Mouse (Mus musculus): Measurements from ENCODE around the gene Hspa8. TPM values are rescaled to one million over a fixed set of nuclear protein-coding genes. Genes with fewer than 3 reads are reported as not detected.
"Not testable (repeated sequence)": the region's sequence is repeated elsewhere in the genome, so short reads cannot be mapped to it uniquely, and the experiment has no call there.

Hspa8 gene
- polyA plus RNA-seq, 1 experiment from 2014 or later: 2,550 TPM

DNA sequence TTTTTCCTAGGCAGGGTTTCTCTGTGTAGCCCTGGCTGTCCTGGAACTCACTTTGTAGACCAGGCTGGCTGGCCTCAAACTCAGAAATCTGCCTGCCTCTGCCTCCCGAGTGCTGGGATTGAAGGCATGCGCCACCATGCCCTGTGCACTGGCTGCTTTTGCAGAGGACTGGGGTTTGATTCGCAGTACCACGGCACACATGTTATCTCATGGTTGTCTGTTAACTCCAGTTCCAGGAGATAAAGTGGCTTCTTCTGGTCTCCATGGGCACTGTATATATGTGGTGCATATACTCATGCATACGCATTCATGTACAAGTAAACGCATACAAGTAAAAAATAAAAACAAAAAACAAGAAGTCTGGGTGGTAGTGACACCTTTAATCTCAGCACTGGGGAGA, 14.0 kb upstream of the Hspa8 start:
- not testable (repeated sequence) for H3K27ac ChIP-seq; H3K27me3 ChIP-seq; ATAC-seq (ENCODE audit: insufficient number of reproducible peaks, insufficient read depth, low FRiP score, low TSS enrichment); H3K4me2 ChIP-seq (replicated peaks); H3K36me3 ChIP-seq; H3K9ac ChIP-seq; H3K9me3 ChIP-seq; H3K4me3 ChIP-seq
- H3K4me1 ChIP-seq: peaks cover 23% of the 10 kb centered on the region
- 96% methylated on average over 6 of the region's 6 CpGs for whole genome bisulfite sequencing

DNA sequence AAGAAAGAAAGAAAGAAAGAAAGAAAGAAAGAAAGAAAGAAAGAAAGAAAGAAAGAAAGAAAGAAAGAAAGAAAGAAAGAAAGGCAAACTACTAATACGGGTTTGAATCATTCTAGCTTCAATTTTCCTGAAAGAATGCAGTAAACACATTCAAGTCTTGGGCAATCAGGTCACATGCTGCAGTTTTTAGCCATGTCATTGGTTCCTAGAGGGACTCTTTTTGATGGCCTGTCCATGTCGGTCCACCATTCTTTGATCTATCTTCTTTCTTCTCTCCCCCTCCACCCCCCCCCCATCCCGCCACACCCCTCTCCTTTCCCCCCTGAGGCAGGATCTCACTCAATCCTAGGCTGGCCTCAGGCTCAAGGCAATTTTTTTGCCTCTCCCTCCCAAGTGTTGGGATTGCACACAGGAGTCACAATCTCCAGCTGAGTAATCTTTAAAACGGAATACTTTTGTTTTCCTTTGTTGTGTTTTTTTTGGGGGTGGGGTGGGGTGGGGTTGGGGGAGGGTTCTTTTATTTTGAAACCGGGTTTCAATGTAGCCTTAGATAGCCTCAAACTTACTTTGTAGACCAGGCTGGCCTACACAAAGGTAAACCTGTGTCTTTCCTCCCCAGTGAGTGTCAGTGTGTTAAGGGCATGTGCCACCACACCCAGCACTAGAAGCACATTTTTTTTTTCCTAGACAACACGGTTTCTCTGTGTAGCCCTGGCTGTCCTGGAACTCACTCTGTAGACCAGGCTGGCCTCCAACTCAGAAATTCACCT, 8.7 kb upstream of the Hspa8 start:
- Histone ChIP-seq H3K27me3 (no peaks in the 10 kb centered on the region), H3K9me3 (no peaks in the 10 kb centered on the region), H3K27ac (no peak overlapping the region), H3K4me1 (no peaks in the 10 kb centered on the region), H3K36me3 (no peaks in the 10 kb centered on the region), H3K4me3 (no peak overlapping the region), H3K9ac (no peak overlapping the region), H3K4me2 (replicated peaks) (no peak overlapping the region)
- 62% methylated on average over 6 of the region's 6 CpGs for WGBS
- no peak for ATAC-seq (ENCODE audit: insufficient number of reproducible peaks, insufficient read depth, low FRiP score, low TSS enrichment)

DNA sequence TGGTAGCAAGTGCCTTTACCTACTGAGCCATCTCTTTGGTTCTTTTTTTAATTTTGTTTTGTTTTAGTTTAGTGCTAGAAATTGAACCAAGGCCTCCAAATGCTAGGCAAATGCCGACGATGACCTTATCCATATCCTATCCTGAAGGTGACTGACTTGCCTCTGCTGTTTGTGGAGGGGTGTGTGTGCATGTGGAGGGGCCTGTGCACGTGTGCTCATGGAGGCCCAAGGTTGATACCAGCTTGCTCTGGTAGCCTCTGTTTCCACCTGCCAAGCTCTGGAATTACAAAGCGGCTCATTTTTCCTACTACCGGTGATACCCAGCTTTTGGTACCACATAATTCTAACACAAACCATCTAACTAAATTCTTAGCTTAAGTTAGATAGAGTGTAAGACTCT, 7.2 kb upstream of the Hspa8 start:
- ATAC-seq (ENCODE audit: insufficient number of reproducible peaks, insufficient read depth, low FRiP score, low TSS enrichment): no peak
- WGBS: 87% methylated on average over 5 of the region's 5 CpGs
- Histone ChIP-seq H3K9ac (no peak overlapping the region), H3K4me2 (replicated peaks) (no peak overlapping the region), H3K27ac (no peak overlapping the region), H3K27me3 (no peaks in the 10 kb centered on the region), H3K4me3 (no peak overlapping the region), H3K36me3 (no peaks in the 10 kb centered on the region), H3K9me3 (no peaks in the 10 kb centered on the region), H3K4me1 (0 out of 2 replicates have a peak, but pooled peaks cover 3% of the 10 kb centered on the region)

DNA sequence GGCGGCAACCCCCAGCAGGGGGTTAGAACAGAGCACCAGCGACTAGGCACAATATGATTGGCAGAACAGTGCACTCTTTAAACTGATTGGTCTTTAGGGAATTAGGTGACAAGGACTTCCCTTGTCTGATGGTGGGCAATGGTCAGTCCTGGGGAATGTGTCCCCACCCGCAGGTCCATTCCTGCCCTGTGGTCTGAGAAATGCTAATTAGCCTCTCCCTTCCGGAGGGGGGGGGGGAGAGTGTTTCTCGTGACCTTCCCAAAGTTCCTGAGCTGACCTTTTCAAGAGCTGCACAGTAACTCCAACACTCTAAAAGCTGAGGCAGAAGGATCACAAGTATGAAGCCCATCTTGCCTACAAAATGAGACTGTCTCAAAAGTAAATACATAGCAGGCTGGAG, 6.5 kb upstream of the Hspa8 start:
- H3K4me1 ChIP-seq: peaks cover 7% of the 10 kb centered on the region; the same call in 1 of the 2 replicates
- no peaks in the 10 kb centered on the region for H3K9me3 ChIP-seq
- no peak overlapping the region for H3K27ac ChIP-seq
- H3K27me3 ChIP-seq: no peaks in the 10 kb centered on the region
- H3K4me3 ChIP-seq: no peak overlapping the region
- H3K36me3 ChIP-seq: no peaks in the 10 kb centered on the region
- no peak overlapping the region for H3K9ac ChIP-seq
- no peak overlapping the region for H3K4me2 ChIP-seq (replicated peaks)
- 18% methylated on average over 5 of the region's 5 CpGs for WGBS
- no peak for ATAC-seq (ENCODE audit: insufficient number of reproducible peaks, insufficient read depth, low FRiP score, low TSS enrichment)

DNA sequence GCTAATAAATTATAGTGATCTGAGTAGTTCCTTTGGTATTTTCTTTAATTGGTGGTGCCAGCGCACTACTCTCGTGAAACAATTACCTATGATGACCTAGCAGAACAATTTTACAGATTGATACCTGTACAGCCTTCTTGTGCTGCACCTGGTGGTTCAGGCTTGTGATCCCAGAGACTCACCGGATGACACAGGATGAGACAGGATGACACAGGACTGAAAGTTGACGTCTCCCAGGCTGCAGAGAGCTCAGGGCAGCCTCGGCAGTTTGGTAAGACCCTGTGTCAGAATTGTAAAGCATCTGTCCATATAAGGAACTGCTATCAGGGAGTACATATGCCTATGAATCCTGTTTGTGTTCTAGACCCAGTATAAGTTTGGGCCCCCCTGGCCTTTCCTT, 5.9 kb upstream of the Hspa8 start:
- no peak overlapping the region for H3K9ac ChIP-seq
- no peaks in the 10 kb centered on the region for H3K27me3 ChIP-seq
- H3K9me3 ChIP-seq: no peaks in the 10 kb centered on the region
- H3K4me3 ChIP-seq: no peak overlapping the region
- no peak for ATAC-seq (ENCODE audit: insufficient number of reproducible peaks, insufficient read depth, low FRiP score, low TSS enrichment)
- peaks cover 7% of the 10 kb centered on the region; the same call in 1 of the 2 replicates for H3K4me1 ChIP-seq
- H3K4me2 ChIP-seq (replicated peaks): no peak overlapping the region
- 68% methylated on average over 5 of the region's 5 CpGs for WGBS
- no peak overlapping the region for H3K27ac ChIP-seq
- H3K36me3 ChIP-seq: no peaks in the 10 kb centered on the region

DNA sequence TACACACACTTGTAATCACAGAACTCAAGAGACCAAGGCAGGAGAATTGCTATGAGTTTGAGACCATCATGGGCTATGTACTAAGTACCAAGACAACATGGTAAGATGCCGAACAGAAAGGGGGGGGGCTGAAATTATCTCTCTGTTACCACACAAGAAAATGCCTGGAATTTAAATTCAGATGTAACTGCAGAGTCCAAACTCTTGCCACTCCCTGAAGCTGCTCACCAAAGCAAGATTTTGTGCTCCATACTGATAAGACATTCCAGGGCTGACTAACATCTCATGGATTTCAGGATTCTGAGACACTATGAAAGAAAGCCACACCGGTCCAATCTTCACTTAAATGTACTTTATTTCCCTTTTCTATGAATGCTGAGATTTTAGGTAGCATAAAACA, 5.2 kb upstream of the Hspa8 start:
- H3K36me3 ChIP-seq: no peaks in the 10 kb centered on the region
- 77% methylated on average over 2 of the region's 2 CpGs for WGBS
- H3K4me2 ChIP-seq (replicated peaks): no peak overlapping the region
- no peak overlapping the region for H3K27ac ChIP-seq
- H3K4me1 ChIP-seq: peaks cover 7% of the 10 kb centered on the region; the same call in 1 of the 2 replicates
- no peak overlapping the region for H3K9ac ChIP-seq
- no peaks in the 10 kb centered on the region for H3K9me3 ChIP-seq
- H3K4me3 ChIP-seq: no peak overlapping the region
- H3K27me3 ChIP-seq: no peaks in the 10 kb centered on the region
- ATAC-seq (ENCODE audit: insufficient number of reproducible peaks, insufficient read depth, low FRiP score, low TSS enrichment): no peak

DNA sequence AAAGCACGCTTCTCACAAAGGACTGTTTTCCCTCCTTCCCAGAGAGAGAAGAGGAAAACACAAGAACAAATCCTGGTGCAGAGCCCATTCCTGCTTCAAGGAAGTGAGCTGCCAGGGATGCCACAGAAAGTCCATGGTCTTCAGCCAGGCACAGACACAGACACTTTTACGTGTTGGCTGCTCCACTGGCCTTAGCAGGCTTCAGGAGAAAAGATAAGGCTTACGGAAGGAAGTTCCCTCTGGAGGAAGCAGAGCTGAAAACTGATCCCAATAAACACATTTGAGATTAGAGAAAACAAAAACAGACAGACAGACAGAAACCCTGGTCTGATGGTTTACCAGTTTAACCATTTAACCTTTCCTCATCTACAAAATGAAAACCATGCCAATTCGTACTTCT, 4.7 kb upstream of the Hspa8 start:
- WGBS: 54% methylated on average over 4 of the region's 4 CpGs
- H3K4me1 ChIP-seq: peaks cover 7% of the 10 kb centered on the region; the same call in 1 of the 2 replicates
- no peak overlapping the region for H3K4me2 ChIP-seq (replicated peaks)
- H3K27me3 ChIP-seq: no peaks in the 10 kb centered on the region
- H3K4me3 ChIP-seq: no peak overlapping the region
- no peak overlapping the region for H3K27ac ChIP-seq
- ATAC-seq (ENCODE audit: insufficient number of reproducible peaks, insufficient read depth, low FRiP score, low TSS enrichment): no peak
- H3K36me3 ChIP-seq: no peaks in the 10 kb centered on the region
- H3K9ac ChIP-seq: no peak overlapping the region; the same call in 1 of the 2 replicates
- no peaks in the 10 kb centered on the region for H3K9me3 ChIP-seq

DNA sequence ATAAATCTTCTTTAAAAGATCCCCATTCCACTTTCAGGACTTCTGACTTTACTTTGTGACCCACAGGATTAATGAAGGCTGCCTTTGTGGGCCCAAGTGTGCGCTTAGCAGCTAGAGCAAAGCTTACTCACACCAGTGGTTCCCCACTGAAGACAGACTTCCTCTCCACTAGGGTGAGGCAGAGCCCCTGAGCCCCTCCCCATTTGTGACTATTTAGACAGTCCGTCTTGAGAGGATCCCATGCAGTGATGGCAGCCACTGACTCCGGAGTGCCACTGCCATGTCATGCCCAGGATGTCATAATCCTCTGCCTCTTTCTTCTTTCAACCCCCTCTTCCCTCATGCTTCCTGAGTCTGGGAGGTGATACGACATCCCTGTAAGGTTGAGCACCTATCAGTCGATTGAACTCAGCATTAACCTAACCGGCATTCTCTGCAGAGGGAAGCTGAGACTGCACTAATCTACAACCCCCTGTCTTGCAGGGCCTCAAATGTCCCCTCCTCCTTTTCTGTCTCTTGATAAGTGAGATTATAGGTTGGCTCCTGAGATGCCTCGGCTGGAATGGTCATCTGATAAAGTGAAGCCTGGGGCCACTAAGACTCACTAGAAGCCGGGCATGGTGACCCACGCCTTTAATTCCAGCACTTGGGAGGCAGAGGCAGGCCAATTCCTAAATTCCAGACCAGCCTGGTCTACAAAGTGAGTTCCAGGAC, 2.4 kb upstream of the Hspa8 start:
- H3K4me2 ChIP-seq (replicated peaks): no peak overlapping the region
- ATAC-seq (ENCODE audit: insufficient number of reproducible peaks, insufficient read depth, low FRiP score, low TSS enrichment): no peak
- H3K9ac ChIP-seq: no peak overlapping the region
- H3K4me1 ChIP-seq: peaks cover 8% of the 10 kb centered on the region; the same call in 1 of the 2 replicates
- H3K36me3 ChIP-seq: peaks cover 1% of the 10 kb centered on the region; the same call in 1 of the 2 replicates
- H3K27ac ChIP-seq: no peak overlapping the region
- 74% methylated on average over 9 of the region's 9 CpGs for WGBS
- no peaks in the 10 kb centered on the region for H3K9me3 ChIP-seq
- no peak overlapping the region for H3K4me3 ChIP-seq
- H3K27me3 ChIP-seq: no peaks in the 10 kb centered on the region

DNA sequence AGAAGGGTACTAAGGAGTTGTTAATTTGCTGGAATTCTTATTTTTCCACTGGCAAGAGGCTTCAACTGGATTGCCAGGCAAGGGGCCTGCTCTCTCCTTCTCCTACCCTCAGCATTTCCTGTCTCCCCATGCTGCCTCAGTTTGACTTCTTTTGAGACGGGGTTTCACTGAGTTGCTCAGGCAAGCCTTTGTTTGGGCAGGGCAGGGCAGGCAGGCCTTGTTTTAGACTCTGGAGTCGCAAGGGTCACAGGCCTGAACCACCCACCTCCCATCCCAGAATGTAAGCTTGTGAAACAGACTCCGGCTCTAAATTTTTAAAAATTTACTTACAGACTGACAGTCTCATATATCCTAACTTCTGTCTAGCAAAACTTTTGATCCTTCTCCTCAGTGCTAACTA, 1.7 kb upstream of the Hspa8 start:
- 37% methylated on average over 3 of the region's 3 CpGs for WGBS
- H3K27ac ChIP-seq: peak overlapping the region; percentile 95
- no peak overlapping the region for H3K4me2 ChIP-seq (replicated peaks)
- no peaks in the 10 kb centered on the region for H3K9me3 ChIP-seq
- no peak overlapping the region for H3K4me3 ChIP-seq
- peak overlapping the region; percentile 15; the same call in 1 of the 2 replicates for H3K9ac ChIP-seq
- no peaks in the 10 kb centered on the region for H3K27me3 ChIP-seq
- peaks cover 7% of the 10 kb centered on the region; the same call in 1 of the 2 replicates for H3K36me3 ChIP-seq
- ATAC-seq (ENCODE audit: insufficient number of reproducible peaks, insufficient read depth, low FRiP score, low TSS enrichment): no peak
- peaks cover 15% of the 10 kb centered on the region; the same call in 1 of the 2 replicates for H3K4me1 ChIP-seq

DNA sequence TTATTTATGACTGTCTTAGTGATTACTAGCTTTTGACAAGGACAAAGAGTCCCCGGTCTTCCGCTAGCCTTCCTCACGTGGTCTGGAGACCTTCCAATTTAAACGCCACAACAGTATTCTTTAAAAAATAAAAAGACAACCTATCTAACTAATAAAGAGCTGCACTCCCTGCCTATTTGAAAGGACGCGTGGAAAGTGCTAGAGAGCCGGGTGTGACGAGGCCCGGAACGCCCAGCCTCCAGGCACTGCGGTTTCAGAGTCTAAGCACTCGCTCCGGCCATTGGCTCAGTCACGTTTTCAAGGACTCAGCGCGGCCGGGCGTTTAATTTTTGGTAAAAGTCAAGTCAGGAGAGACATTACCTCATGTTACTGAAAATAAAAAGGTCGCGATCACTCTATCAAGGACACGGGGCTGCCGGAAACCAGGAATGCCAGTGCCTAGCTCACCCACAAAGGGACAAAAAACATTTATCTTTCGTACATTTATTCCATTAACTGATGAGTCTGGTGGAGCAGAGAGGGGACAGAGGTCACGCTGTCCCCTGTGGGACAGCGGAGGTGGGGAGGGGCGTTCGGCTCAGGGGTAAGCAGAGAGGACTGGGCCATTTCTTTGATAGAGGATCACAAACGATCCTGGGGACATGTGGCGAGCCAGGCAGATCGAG, 815 bp upstream of the Hspa8 start:
- peak; percentile 8; the same call in 1 of the 2 replicates for ATAC-seq (ENCODE audit: insufficient number of reproducible peaks, insufficient read depth, low FRiP score, low TSS enrichment)
- 2% methylated on average over 30 of the region's 30 CpGs for WGBS
- Histone ChIP-seq H3K27ac (peak overlapping the region; percentile 95), H3K4me3 (peak overlapping the region; percentile 86), H3K4me2 (replicated peaks) (peak overlapping the region; percentile 66), H3K9ac (peak overlapping the region; percentile 79), H3K4me1 (peaks cover 20% of the 10 kb centered on the region), H3K9me3 (no peaks in the 10 kb centered on the region), H3K36me3 (peaks cover 8% of the 10 kb centered on the region), H3K27me3 (no peaks in the 10 kb centered on the region)

DNA sequence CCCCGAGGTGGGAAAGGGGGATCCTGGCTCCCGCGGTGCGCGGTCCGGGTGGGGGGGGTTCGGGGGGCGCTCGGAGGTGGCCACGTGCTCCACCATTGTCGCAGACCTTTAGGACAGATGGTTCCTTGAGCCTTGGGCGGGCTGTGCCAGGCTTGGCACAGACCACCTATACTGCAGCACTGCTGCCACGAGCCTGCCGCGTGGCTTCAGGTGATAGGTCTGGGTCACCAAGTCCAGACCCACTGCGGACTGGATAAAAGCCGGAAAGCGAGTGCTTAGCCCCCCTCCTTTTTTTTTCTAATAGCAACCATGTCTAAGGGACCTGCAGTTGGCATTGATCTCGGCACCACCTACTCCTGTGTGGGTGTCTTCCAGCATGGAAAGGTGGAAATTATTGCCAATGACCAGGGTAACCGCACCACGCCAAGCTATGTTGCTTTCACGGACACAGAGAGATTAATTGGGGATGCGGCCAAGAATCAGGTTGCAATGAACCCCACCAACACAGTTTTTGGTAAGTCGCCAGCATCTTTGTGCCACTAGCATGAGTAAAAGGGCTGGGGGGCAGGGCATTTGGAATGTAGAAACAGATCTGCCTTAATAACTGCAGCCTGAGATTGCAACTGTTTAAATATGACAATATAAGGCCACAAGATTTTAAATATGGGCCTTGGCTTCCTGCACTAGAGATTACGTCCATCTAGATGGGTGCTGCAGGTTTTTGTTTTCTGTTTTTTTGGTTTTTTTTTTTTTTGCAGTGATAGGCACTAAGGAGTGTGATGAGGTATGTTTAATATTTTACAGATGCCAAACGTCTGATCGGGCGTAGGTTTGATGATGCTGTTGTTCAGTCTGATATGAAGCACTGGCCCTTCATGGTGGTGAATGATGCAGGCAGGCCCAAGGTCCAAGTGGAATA, 1.1 kb downstream of the Hspa8 start:
- H3K9me3 ChIP-seq; ATAC-seq (ENCODE audit: insufficient number of reproducible peaks, insufficient read depth, low FRiP score, low TSS enrichment); H3K27me3 ChIP-seq: not testable (repeated sequence)
- H3K4me3 ChIP-seq: peak overlapping the region; percentile 86
- H3K9ac ChIP-seq: peak overlapping the region; percentile 91
- peak overlapping the region; percentile 88 for H3K27ac ChIP-seq
- WGBS: under 1% methylated on average over 28 of the region's 28 CpGs
- peak overlapping the region; percentile 66 for H3K4me2 ChIP-seq (replicated peaks)
- peaks cover 38% of the 10 kb centered on the region for H3K4me1 ChIP-seq
- peaks cover 25% of the 10 kb centered on the region for H3K36me3 ChIP-seq

All from embryonic facial prominence, embryonic 12.5 days (tissue).